Mouse (Mus musculus): ENCODE results near the gene Pram1.

DNA sequence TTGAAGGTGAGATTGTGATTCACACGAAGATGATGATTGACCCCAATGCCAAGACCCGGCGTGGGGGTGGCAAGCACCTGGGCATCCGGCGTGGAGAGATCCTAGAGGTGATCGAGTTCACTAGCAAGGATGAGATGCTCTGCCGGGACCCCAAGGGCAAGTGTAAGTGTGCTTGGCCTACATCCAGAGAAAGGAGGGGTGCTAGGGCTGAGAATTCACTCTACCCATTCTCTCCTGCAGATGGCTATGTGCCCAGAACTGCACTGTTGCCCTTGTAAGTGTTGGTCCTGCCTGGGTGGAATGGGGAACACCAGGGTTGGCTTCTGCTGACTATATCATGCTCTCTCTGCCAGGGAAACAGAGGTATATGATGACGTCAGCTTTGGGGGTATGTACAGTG is 7.2 kb downstream of the Pram1 start:
- TF ChIP-seq POLR2A (IDR thresholded peaks at IDR 0.05; ENCODE audit: extremely low read depth, insufficient read depth, low read length): no peak
- no peak for TF ChIP-seq CTCF (IDR thresholded peaks at IDR 0.05; ENCODE audit: extremely low read depth, insufficient read depth, low read length)
